Mouse (Mus musculus) forebrain, embryonic 13.5 days (tissue): ENCODE results near the gene Btbd1. TPM values are rescaled to one million over a fixed set of nuclear protein-coding genes. Genes with fewer than 3 reads are reported as not detected.
"Not testable (repeated sequence)": the region's sequence is repeated elsewhere in the genome, so short reads cannot be mapped to it uniquely, and the experiment has no call there.

ENCODE experiments used
- ATAC-seq: fragments of 200-750 bp; cut with Nextera tagmentation; 2 replicates; pipeline ENCODE4 v1.8.0; 2017
- H3K27ac ChIP-seq: fragments of 300-500 bp; sonication (generic); 2 replicates; pipeline ENCODE4 v1.5.1; 2015; ENCODE audit warnings: inconsistent platforms, mild to moderate bottlenecking, moderate library complexity
- H3K27me3 ChIP-seq: fragments of 300-500 bp; sonication (generic); 2 replicates; pipeline ENCODE4 v1.6.1; 2015; ENCODE audit warnings: mild to moderate bottlenecking, inconsistent platforms
- H3K36me3 ChIP-seq: fragments of 300-500 bp; sonication (generic); 2 replicates; pipeline ENCODE4 v1.6.1; 2015; ENCODE audit warnings: mild to moderate bottlenecking, inconsistent platforms; ENCODE audit not compliant: poor library complexity, severe bottlenecking
- H3K4me1 ChIP-seq: fragments of 300-500 bp; sonication (generic); 2 replicates; pipeline ENCODE4 v1.6.1; 2015; ENCODE audit warnings: inconsistent platforms
- H3K4me2 ChIP-seq: fragments of 300-500 bp; sonication (generic); 2 replicates; pipeline ENCODE4 v1.6.1; 2015; ENCODE audit warnings: inconsistent platforms, mild to moderate bottlenecking, moderate library complexity
- H3K4me3 ChIP-seq: fragments of 300-500 bp; sonication (generic); 2 replicates; pipeline ENCODE4 v1.5.1; 2015; ENCODE audit warnings: mild to moderate bottlenecking, inconsistent platforms
- H3K9ac ChIP-seq: fragments of 300-500 bp; sonication (generic); 2 replicates; pipeline ENCODE4 v1.6.1; 2015; ENCODE audit warnings: mild to moderate bottlenecking, inconsistent platforms
- H3K9me3 ChIP-seq: fragments of 300-500 bp; sonication (generic); replicated peaks from 2 replicates; pipeline ENCODE4 v1.6.1; 2016; ENCODE audit warnings: inconsistent platforms
- WGBS: fragments of 180-500 bp; shearing (Covaris S2); methylation state at CpG from one replicate; pipeline ENCODE4 v1.1.7; 2015; 5-methylcytosine and 5-hydroxymethylcytosine counted together
- polyA plus RNA-seq: library from polyadenylated mRNA; unstranded; fragments of >200 nt; fragmentation: Nextera tagmentation; extraction: Ambion mirVana; gene quantifications from 2 replicates; pipeline ENCODE4 v1.2.1, GENCODE M21; 2015

Btbd1 gene
- polyA plus RNA-seq, 1 experiment from 2014 or later: 86.9 TPM

DNA sequence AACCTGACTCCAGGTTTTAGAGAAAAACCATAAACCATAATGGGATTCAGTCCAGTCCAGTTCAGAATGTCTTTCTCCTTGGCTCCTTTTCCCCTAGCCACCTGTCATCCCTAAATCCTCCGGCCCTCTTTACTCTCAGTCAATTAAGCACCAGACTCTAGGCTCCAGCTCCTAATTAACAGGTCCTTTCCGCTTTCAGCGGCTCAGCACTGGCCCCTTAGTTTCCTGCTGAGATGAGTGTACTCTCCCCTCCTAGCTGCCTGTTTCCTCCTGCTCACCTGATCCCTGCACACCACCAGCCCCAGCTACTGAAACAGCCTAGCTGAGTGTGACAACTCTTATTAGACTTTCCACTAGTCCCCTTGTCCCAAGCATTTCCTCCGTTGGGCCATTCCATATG is 18.5 kb upstream of the Btbd1 start:
- H3K4me2 ChIP-seq: no peak overlapping the region
- no peak overlapping the region for H3K4me3 ChIP-seq
- no peak; the same call in 1 of the 2 replicates for ATAC-seq
- no peak overlapping the region; the same call in 1 of the 2 replicates for H3K27ac ChIP-seq
- WGBS: 8% methylated on average over 4 of the region's 4 CpGs
- H3K9ac ChIP-seq: no peak overlapping the region
- no peaks in the 10 kb centered on the region for H3K27me3 ChIP-seq
- no peaks in the 10 kb centered on the region for H3K36me3 ChIP-seq
- H3K9me3 ChIP-seq: no peaks in the 10 kb centered on the region
- peaks cover 19% of the 10 kb centered on the region for H3K4me1 ChIP-seq

DNA sequence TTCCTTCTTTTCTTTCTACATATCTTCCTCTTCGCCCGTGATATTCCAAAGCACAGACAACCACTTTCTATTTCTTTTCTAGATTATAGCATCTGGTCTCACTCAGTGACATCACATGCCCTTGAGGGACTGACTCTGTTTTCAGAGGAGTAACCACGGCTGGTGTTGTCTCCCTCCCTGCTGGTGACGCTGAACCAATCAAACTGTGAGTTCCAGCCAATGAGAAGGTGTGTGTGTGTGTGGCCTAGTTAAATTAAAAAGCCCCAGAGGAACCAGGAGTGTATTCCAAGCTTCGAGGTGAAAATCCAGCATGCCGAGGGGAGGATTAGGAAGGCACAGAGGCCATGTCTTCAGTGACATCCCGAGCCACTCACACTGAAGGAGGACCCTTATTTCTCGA is 17.8 kb upstream of the Btbd1 start:
- Histone ChIP-seq H3K27me3 (no peaks in the 10 kb centered on the region), H3K27ac (no peak overlapping the region), H3K36me3 (no peaks in the 10 kb centered on the region), H3K4me2 (no peak overlapping the region), H3K4me3 (no peak overlapping the region), H3K9ac (no peak overlapping the region), H3K4me1 (peaks cover 19% of the 10 kb centered on the region), H3K9me3 (no peaks in the 10 kb centered on the region)
- 37% methylated on average over 8 of the region's 8 CpGs for WGBS
- no peak for ATAC-seq

DNA sequence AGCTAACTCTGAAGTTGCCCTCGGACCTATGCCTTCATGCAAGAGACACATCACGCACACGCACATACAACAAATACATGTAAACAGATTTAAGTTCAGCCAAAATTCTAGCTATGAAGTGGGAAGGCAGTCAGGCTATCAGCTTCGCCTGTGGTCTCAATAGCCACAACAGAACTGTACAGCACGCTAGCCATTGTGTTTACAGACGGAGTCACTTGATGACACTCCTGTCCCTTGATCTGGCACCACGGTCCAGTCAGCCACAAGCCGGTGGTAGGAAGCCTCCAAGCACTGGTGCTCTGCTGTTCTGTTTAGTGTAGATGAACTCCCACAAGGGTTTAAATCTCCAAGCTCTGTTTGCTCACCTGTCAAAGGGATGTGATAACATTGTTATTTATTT is 16.8 kb upstream of the Btbd1 start:
- Histone ChIP-seq H3K27ac (no peak overlapping the region), H3K4me3 (no peak overlapping the region), H3K4me1 (peaks cover 24% of the 10 kb centered on the region), H3K4me2 (no peak overlapping the region), H3K9ac (no peak overlapping the region), H3K9me3 (no peaks in the 10 kb centered on the region), H3K27me3 (no peaks in the 10 kb centered on the region), H3K36me3 (no peaks in the 10 kb centered on the region)
- 93% methylated on average over 8 of the region's 8 CpGs for WGBS
- ATAC-seq: no peak

DNA sequence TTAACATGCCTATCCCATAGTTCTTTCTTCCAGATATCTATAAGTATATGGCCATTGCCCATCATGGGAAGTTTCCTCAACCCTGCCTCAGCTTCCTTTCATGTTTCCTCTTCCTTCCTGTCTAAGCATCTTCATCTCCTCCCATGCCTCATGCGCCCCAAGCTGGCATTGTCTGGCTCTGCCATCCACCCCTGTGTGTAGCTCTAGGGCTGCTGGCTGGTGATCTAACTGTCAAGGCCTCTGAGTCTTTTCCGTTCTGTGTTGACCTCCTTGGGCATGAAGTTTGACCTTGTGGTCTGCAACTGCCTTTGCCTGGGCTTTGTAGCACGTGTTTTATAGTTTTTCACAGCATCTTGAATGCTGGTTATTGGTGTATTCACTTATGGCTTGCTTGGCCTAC is 16.1 kb upstream of the Btbd1 start:
- H3K9ac ChIP-seq: no peak overlapping the region
- no peak overlapping the region for H3K27ac ChIP-seq
- no peak overlapping the region for H3K4me3 ChIP-seq
- peaks cover 31% of the 10 kb centered on the region for H3K4me1 ChIP-seq
- no peaks in the 10 kb centered on the region for H3K27me3 ChIP-seq
- H3K36me3 ChIP-seq: no peaks in the 10 kb centered on the region
- no peaks in the 10 kb centered on the region for H3K9me3 ChIP-seq
- WGBS: 86% methylated on average over 3 of the region's 3 CpGs
- H3K4me2 ChIP-seq: no peak overlapping the region
- no peak for ATAC-seq

DNA sequence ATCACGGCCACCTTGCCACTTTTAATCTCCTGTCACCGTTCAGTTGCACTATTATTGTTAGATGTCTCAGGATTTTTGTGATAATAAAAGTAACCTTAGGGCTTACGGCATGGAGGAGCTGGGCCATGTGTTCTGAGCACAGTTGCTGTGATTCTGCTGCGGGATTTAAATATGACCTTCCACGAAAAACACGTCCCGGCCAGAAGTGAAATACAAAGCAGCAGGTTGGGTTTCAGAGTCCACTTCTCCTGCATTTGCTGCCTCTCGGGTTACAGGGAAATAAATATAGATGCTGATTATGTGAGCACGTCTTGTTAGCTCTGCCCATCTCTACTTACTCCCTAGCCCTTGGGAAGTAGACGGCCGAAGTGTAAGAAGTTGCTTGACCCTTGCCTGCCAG is 15.6 kb upstream of the Btbd1 start:
- Histone ChIP-seq H3K4me3 (no peak overlapping the region), H3K4me2 (no peak overlapping the region), H3K27ac (no peak overlapping the region), H3K9me3 (no peaks in the 10 kb centered on the region), H3K36me3 (no peaks in the 10 kb centered on the region), H3K27me3 (no peaks in the 10 kb centered on the region), H3K9ac (no peak overlapping the region), H3K4me1 (peaks cover 33% of the 10 kb centered on the region)
- ATAC-seq: no peak
- 92% methylated on average over 11 of the region's 11 CpGs for WGBS

DNA sequence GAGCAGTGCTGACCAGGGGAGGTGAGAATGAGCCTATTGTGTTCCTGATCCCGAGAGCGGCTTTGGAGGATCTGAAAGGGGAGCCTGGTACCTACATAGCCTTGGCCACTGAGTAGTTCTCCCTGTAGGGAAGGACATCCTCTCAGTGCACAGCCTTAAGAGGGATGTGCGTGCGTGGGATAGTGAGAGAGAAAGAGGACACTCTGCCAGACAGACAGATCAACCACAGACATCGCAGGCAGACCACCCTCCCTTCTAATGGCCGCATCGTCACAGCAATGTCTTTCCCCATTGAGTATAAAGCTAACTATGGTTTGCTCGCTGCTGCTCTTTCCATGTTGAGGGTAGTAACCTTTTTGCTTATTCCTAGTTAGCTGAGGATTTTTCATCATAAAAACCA is 14.7 kb upstream of the Btbd1 start:
- Histone ChIP-seq H3K36me3 (no peaks in the 10 kb centered on the region), H3K27ac (no peak overlapping the region), H3K9me3 (no peaks in the 10 kb centered on the region), H3K4me2 (no peak overlapping the region), H3K4me1 (peaks cover 33% of the 10 kb centered on the region), H3K9ac (no peak overlapping the region), H3K27me3 (no peaks in the 10 kb centered on the region), H3K4me3 (no peak overlapping the region)
- ATAC-seq: no peak
- WGBS: 62% methylated on average over 8 of the region's 8 CpGs

DNA sequence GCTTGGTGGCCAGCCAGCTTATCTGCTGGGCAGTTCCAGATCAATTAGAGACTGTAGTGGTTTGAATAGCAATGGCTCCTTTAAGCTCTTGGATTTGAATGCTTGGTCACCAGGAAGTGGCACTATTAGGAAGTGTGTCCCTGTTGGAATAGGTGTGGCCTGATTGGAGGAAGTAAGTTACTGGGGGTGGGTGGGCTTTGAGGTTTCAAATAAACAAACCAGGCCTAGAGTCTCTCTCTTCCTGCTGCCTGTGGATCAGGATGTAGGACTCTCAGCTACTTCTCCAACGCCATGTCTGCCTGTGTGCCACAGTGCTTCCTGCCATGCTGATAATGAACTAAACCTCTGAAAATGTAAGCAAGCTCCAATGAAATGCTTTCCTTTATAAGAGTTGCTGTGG is 13.8 kb upstream of the Btbd1 start:
- WGBS: 88% methylated on average over 1 of the region's 1 CpGs
- no peaks in the 10 kb centered on the region for H3K9me3 ChIP-seq
- no peak overlapping the region for H3K9ac ChIP-seq
- H3K36me3 ChIP-seq: no peaks in the 10 kb centered on the region
- H3K4me2 ChIP-seq: no peak overlapping the region
- no peak overlapping the region for H3K27ac ChIP-seq
- no peaks in the 10 kb centered on the region for H3K27me3 ChIP-seq
- no peak for ATAC-seq
- no peak overlapping the region for H3K4me3 ChIP-seq
- H3K4me1 ChIP-seq: peaks cover 30% of the 10 kb centered on the region

DNA sequence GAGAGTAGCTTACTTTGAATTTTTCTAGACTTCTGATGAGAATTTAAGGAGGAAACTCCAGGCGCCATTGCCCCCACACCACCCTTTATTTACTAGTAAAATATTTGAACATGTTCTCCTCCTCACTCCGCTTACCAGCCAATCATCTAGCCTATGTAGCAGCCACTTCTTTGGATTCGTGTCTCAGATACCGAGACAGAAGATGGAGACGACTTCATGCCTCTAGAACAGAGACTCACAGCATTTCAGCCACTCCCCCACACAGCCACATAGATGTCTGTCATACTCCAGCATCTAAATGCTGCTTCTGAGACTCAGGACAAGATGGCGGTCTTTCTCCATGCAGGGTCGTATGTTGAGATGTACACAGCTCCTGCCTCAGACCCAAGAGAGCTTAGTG is 12.9 kb upstream of the Btbd1 start:
- 93% methylated on average over 7 of the region's 7 CpGs for WGBS
- no peaks in the 10 kb centered on the region for H3K27me3 ChIP-seq
- no peak for ATAC-seq

DNA sequence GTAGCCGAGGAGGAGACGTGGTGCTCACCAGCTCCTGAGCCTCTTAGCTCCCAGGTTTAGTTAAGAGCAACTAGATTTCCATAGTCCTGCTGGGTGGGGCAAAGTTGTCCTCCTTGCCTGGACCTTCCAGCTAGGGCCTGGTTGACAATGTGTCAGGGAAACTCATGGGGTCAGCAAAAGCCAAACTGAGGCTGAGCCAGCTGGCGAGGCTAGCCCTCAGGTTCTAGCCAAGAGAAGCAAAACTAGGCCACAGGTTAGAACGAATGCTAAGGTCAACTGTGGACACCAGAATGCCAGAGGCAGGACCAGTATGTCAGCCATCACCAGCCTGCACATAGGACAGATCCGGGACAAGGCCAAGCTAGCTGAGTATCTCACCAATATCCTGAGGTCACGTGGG is 12.2 kb upstream of the Btbd1 start:
- H3K4me1 ChIP-seq: peaks cover 15% of the 10 kb centered on the region; the same call in 1 of the 2 replicates
- H3K4me2 ChIP-seq: no peak overlapping the region
- no peak overlapping the region for H3K27ac ChIP-seq
- H3K27me3 ChIP-seq: no peaks in the 10 kb centered on the region
- no peak overlapping the region for H3K4me3 ChIP-seq
- H3K9me3 ChIP-seq: no peaks in the 10 kb centered on the region
- ATAC-seq: no peak
- 89% methylated on average over 6 of the region's 6 CpGs for WGBS
- H3K36me3 ChIP-seq: no peaks in the 10 kb centered on the region
- no peak overlapping the region for H3K9ac ChIP-seq

More for the DNA sequence above, 12.9 kb upstream of the Btbd1 start:
- Histone ChIP-seq H3K36me3 (no peaks in the 10 kb centered on the region), H3K4me3 (no peak overlapping the region), H3K9ac (no peak overlapping the region), H3K4me1 (peaks cover 22% of the 10 kb centered on the region; the same call in 1 of the 2 replicates), H3K27ac (no peak overlapping the region), H3K4me2 (no peak overlapping the region), H3K9me3 (no peaks in the 10 kb centered on the region)

DNA sequence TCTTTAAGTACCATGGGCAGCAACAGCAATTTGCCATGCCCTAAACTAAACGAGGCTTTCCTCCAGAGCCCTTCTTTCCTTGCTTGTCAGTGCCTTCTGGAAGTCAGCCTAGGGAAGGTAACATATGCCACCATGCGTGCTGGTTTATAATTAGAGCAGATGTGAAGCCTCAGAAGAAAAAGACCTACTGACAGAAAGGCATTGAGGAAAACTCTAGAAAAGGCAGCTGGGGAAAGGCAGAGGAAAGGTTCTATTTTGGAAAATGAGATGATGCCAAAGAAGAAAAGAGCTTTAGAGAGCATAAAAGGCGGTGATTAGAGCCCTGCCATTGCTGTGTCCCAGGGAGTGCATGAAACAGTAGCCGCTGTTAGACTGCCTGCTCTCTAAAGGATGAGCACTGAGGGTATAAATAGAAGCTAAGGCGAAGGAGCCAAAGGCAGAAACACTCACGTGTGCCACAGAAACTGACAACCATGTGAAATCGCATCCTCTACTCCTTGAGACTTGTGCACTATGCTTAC is 11.5 kb upstream of the Btbd1 start:
- Histone ChIP-seq H3K4me1 (peaks cover 13% of the 10 kb centered on the region; the same call in 1 of the 2 replicates), H3K9me3 (no peaks in the 10 kb centered on the region), H3K9ac (no peak overlapping the region), H3K4me2 (no peak overlapping the region), H3K27me3 (no peaks in the 10 kb centered on the region), H3K27ac (peak overlapping the region; percentile 55), H3K36me3 (no peaks in the 10 kb centered on the region), H3K4me3 (no peak overlapping the region)
- ATAC-seq: no peak
- whole genome bisulfite sequencing: 51% methylated on average over 7 of the region's 7 CpGs

DNA sequence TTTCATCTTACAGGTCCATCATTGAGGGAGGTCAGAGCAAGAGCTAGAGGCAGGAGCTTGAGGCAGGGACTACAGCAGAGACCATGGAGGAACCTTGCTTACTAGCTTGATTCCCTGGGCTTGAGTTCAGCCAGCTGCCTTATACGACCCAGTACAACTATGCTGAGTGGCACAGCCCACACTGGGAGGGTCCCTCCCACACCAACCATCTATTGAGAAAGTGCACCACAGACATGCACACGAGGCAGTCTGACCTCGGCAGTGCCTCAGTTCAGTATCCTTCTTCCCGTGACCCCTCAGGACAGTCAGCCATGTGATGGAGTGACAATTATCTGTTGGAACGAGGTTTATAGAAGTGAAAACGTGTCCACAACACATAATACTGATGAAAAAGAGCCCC is 10.5 kb upstream of the Btbd1 start:
- H3K27me3 ChIP-seq: no peaks in the 10 kb centered on the region
- no peak for ATAC-seq
- H3K9me3 ChIP-seq: no peaks in the 10 kb centered on the region
- no peak overlapping the region for H3K27ac ChIP-seq
- H3K36me3 ChIP-seq: no peaks in the 10 kb centered on the region
- no peak overlapping the region for H3K4me2 ChIP-seq
- 68% methylated on average over 6 of the region's 6 CpGs for WGBS
- peaks cover 13% of the 10 kb centered on the region; the same call in 1 of the 2 replicates for H3K4me1 ChIP-seq
- no peak overlapping the region for H3K4me3 ChIP-seq
- H3K9ac ChIP-seq: no peak overlapping the region

DNA sequence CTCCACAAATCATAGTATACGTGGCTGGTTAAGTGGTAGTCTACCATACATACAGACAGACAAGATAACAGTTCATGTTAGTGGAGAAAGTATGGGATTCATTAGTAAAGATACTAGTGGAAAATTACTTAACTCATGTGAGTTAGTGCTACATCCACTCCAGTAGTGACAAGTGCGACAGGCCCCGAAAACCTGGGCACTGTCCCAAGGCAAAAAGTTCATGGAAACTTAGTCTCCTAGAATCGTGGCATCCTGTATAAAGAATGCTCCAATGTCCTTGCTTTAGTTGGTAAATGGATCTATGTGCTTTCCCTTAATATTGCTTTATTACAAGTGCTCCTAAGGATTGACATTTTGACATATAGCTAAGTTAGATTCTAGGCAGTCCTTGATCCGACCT is 8.5 kb upstream of the Btbd1 start:
- not testable (repeated sequence) for ATAC-seq, H3K9ac ChIP-seq, H3K36me3 ChIP-seq, H3K27me3 ChIP-seq, H3K4me2 ChIP-seq, H3K9me3 ChIP-seq, H3K4me3 ChIP-seq, H3K27ac ChIP-seq
- H3K4me1 ChIP-seq: peaks cover 13% of the 10 kb centered on the region; the same call in 1 of the 2 replicates
- 87% methylated on average over 5 of the region's 5 CpGs for WGBS

DNA sequence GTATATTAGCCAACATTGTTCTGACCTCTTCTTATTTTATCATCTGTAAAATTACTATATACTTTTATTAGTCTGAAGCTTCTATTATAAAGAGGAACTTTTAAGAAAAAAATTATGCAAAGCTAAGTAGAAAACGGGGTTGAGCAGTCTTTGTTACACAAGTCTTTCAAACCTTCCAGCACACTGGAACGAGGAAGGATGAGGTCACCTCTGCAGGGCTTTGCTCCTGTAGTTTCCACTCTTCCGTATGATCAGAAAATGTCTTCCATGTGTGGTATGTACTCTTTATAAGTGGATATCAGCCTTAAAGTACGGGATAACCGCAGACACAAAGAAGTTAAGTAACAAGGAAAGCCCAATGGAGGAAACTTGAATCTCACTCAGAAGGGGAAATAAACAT is 6.2 kb upstream of the Btbd1 start:
- H3K4me1 ChIP-seq: peaks cover 3% of the 10 kb centered on the region; the same call in 1 of the 2 replicates
- WGBS: 86% methylated on average over 5 of the region's 5 CpGs
- no peaks in the 10 kb centered on the region for H3K27me3 ChIP-seq
- H3K27ac ChIP-seq: no peak overlapping the region
- H3K9me3 ChIP-seq: no peaks in the 10 kb centered on the region
- ATAC-seq: no peak
- H3K4me2 ChIP-seq: no peak overlapping the region
- no peak overlapping the region for H3K9ac ChIP-seq
- H3K4me3 ChIP-seq: no peak overlapping the region
- H3K36me3 ChIP-seq: no peaks in the 10 kb centered on the region
